Mouse (Mus musculus): ENCODE results near the gene Gtf2h5. TPM values are rescaled to one million over a fixed set of nuclear protein-coding genes. Genes with fewer than 3 reads are reported as not detected.

The Gtf2h5 gene
- polyA plus RNA-seq (2015; fragmentation: Nextera tagmentation; extraction: Ambion mirVana), result 201 and 227 TPM in 2 replicates

DNA sequence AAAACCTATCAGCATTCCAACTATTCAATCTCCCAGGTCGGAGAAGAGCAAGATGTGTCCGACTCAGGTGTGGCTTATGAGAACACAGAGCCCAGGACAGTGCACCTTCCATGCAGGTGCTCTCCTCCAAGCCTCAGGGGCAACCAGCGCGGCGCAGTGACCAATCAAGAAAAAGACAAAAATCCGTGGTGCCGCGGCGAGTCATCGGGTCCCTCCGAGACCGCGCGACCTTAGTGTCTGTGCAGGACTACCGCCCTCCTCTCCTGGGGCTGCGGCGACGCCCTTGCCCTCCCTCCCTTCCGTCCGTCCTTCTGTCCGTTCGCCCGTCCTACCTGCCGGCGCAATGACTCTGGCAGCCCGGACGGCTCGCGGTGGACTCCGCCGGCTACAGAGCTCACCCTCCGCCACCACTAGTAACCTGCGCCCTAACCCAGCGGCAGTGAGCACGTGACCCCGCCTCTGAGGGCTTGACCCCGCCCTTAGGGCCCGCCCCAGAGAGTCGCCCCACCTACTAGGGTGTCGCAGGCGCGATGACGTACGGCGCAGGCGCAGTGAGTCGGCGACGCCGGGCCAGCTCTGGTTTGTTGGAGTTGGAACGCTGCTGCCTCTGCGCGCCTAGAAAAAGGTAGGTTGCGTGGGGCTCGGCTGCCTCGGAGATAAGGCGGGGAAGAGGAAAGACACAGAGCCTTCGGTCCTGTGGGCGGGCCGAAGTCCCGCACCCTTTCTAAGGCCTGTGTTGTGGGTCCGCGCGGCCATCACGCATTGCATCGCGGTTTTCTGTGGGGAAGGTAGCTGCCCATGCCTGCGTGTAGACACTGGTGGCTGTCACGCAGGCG lies at the start of gene Gtf2h5, which contains the start of gene Serac1:
Gtf2h5 (plus strand) TSS at position 500 of the 836 bp plus-strand sequence.
Serac1 (minus strand) TSS at position 455 of the 836 bp plus-strand sequence.
- Histone ChIP-seq H3K9ac (ENCODE audit: low read depth, low read length) (peak within 1 kb of the TSS; percentile 95), H3K4me3 (ENCODE audit: low read length) (peak within 1 kb of the TSS; percentile 98), H3K27ac (ENCODE audit: low read depth, low read length) (peak within 1 kb of the TSS; percentile 90), H3K4me1 (ENCODE audit: control insufficient read depth, insufficient read depth, low read depth, low read length) (peaks cover 22% of the 10 kb centered on the region), H3K27me3 (replicated peaks; ENCODE audit: control insufficient read depth, insufficient read depth, low read length) (no peaks in the 10 kb centered on the region), H3K36me3 (ENCODE audit: control insufficient read depth, insufficient read depth, low read length) (no peaks in the 10 kb centered on the region), H3K4me2 (ENCODE audit: low read length) (peak within 1 kb of the TSS; percentile 69), H3K9me3 (ENCODE audit: control insufficient read depth, low read length) (no peaks in the 10 kb centered on the region)
- WGBS, result under 1% methylated on average over 64 of the region's 70 CpGs
- peak; percentile 95 for ATAC-seq

DNA sequence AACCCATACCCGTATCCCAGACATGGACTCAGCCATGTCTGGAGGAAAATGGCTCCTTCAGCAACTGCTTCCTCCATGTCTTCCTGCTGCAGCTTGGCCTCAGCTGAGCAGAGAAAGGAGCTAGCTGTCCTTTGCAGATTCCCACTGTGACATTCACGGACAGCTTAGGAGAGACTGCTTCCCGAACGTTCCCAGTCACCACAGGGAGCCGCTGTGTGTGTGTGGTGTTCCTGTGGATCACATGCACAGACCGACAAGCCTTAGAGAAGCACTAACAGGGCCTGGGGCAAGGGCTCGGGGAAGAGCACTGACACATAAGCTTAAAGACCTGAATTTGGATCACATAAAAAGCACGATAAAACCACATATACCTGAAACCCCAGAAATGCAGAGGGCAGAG lies 43.9 kb upstream of the Gtf2h5 start:
- H3K4me2 ChIP-seq (ENCODE audit: low read length), result no peak overlapping the region
- no peaks in the 10 kb centered on the region for H3K36me3 ChIP-seq (ENCODE audit: control insufficient read depth, insufficient read depth, low read length)
- H3K9ac ChIP-seq (ENCODE audit: low read depth, low read length), result no peak overlapping the region
- WGBS, result 34% methylated on average over 8 of the region's 8 CpGs
- H3K4me1 ChIP-seq (ENCODE audit: control insufficient read depth, insufficient read depth, low read depth, low read length), result no peaks in the 10 kb centered on the region
- no peak overlapping the region for H3K4me3 ChIP-seq (ENCODE audit: low read length)
- no peak overlapping the region for H3K27ac ChIP-seq (ENCODE audit: low read depth, low read length)
- H3K27me3 ChIP-seq (replicated peaks; ENCODE audit: control insufficient read depth, insufficient read depth, low read length), result no peaks in the 10 kb centered on the region
- no peaks in the 10 kb centered on the region for H3K9me3 ChIP-seq (ENCODE audit: control insufficient read depth, low read length)
- no peak for ATAC-seq

DNA sequence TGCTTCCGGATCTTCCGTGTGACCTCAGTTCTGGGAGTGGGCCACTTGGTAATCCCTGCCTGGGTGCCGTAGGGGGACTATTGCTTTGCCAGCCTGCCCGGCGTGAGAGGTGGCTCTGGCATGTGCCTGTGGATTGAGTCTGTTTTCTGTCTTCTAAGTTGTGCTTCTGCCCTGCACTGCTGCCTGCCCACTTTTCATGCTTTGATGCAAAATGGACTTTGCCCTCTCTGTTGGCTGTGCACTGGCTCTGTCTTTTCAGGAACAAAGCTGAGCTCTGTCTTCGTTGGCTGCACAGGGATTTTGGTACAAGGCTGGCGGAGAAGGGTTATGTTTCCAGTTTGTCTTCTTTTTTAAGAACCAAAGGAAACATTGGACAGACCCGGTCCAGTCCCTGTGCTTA lies 43.1 kb upstream of the Gtf2h5 start:
- Histone ChIP-seq H3K27me3 (replicated peaks; ENCODE audit: control insufficient read depth, insufficient read depth, low read length) (no peaks in the 10 kb centered on the region), H3K4me2 (ENCODE audit: low read length) (no peak overlapping the region), H3K27ac (ENCODE audit: low read depth, low read length) (no peak overlapping the region), H3K9ac (ENCODE audit: low read depth, low read length) (no peak overlapping the region), H3K9me3 (ENCODE audit: control insufficient read depth, low read length) (no peaks in the 10 kb centered on the region), H3K4me1 (ENCODE audit: control insufficient read depth, insufficient read depth, low read depth, low read length) (no peaks in the 10 kb centered on the region), H3K36me3 (ENCODE audit: control insufficient read depth, insufficient read depth, low read length) (no peaks in the 10 kb centered on the region), H3K4me3 (ENCODE audit: low read length) (no peak overlapping the region)
- WGBS, result 86% methylated on average over 8 of the region's 8 CpGs
- ATAC-seq, result no peak

DNA sequence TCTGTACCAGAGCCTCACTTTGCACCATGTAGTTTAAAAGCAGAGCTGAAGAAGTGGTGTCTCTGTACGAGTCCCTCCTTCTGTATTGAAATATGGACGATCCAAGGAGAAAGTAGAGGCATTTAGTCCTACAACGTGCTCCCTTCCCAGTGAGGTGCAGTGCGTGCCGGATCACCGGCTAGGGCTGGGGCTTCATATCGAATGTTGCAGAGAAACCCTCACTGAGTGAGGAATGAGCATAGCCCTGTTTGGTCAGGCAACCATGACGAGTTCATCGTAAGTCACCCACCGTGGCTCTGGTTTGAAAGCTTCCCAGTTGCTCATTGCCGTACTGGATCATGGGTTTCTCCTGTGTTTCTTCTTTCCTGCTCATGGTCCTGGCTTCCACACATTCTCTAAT lies 42.7 kb upstream of the Gtf2h5 start:
- no peak for ATAC-seq
- no peaks in the 10 kb centered on the region for H3K27me3 ChIP-seq (replicated peaks; ENCODE audit: control insufficient read depth, insufficient read depth, low read length)
- no peaks in the 10 kb centered on the region for H3K4me1 ChIP-seq (ENCODE audit: control insufficient read depth, insufficient read depth, low read depth, low read length)
- no peak overlapping the region for H3K4me3 ChIP-seq (ENCODE audit: low read length)
- H3K4me2 ChIP-seq (ENCODE audit: low read length), result no peak overlapping the region
- no peaks in the 10 kb centered on the region for H3K9me3 ChIP-seq (ENCODE audit: control insufficient read depth, low read length)
- H3K27ac ChIP-seq (ENCODE audit: low read depth, low read length), result no peak overlapping the region
- WGBS, result 87% methylated on average over 11 of the region's 11 CpGs
- no peak overlapping the region for H3K9ac ChIP-seq (ENCODE audit: low read depth, low read length)
- no peaks in the 10 kb centered on the region for H3K36me3 ChIP-seq (ENCODE audit: control insufficient read depth, insufficient read depth, low read length)

DNA sequence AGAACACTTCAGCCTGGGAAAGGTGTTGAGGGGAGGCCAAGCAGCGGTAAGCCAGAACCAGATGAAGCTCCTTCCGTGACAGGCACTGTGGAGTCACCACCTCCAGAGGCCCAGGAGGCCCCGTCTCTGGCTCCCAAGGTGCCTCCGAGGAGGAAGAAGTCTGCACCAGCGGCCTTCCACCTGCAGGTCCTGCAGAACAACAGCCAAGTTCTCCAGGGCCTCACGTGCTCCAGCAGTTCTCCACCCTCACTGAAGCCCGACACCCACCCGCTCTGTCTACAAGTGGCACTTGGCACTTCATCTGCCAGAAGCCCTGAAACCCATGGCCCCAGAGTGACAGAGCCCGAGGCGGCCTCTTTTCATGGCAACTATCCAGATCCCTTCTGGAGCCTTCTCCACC lies 42.1 kb upstream of the Gtf2h5 start:
- H3K27me3 ChIP-seq (replicated peaks; ENCODE audit: control insufficient read depth, insufficient read depth, low read length), result no peaks in the 10 kb centered on the region
- 89% methylated on average over 10 of the region's 10 CpGs for WGBS
- no peak overlapping the region for H3K9ac ChIP-seq (ENCODE audit: low read depth, low read length)
- peaks cover 6% of the 10 kb centered on the region for H3K36me3 ChIP-seq (ENCODE audit: control insufficient read depth, insufficient read depth, low read length)
- no peak for ATAC-seq
- H3K9me3 ChIP-seq (ENCODE audit: control insufficient read depth, low read length), result no peaks in the 10 kb centered on the region
- H3K4me3 ChIP-seq (ENCODE audit: low read length), result no peak overlapping the region
- H3K27ac ChIP-seq (ENCODE audit: low read depth, low read length), result no peak overlapping the region
- H3K4me2 ChIP-seq (ENCODE audit: low read length), result no peak overlapping the region
- H3K4me1 ChIP-seq (ENCODE audit: control insufficient read depth, insufficient read depth, low read depth, low read length), result no peaks in the 10 kb centered on the region

DNA sequence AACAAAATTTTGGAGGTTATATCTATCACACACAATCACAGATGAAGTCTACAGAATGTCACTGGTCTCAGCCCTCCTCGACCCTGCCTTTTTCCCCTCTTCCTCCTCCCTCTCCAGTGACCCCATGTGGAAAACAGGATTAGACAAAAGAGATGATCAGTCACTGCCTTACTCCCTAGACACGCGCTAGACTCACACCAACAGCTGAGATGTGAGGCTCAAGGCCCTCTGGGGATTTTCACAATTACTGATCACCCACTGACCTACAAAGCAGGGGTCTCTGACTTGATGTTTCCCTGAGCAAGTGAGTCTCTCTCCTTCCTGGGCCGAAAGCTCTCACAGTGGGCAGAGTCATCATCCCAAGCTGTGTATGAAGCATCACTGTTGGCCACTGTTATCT lies 26.8 kb upstream of the Gtf2h5 start:
- Histone ChIP-seq H3K4me3 (ENCODE audit: low read length) (no peak overlapping the region), H3K27me3 (replicated peaks; ENCODE audit: control insufficient read depth, insufficient read depth, low read length) (no peaks in the 10 kb centered on the region), H3K4me2 (ENCODE audit: low read length) (no peak overlapping the region), H3K9ac (ENCODE audit: low read depth, low read length) (no peak overlapping the region), H3K27ac (ENCODE audit: low read depth, low read length) (no peak overlapping the region), H3K36me3 (ENCODE audit: control insufficient read depth, insufficient read depth, low read length) (peaks cover 9% of the 10 kb centered on the region; the same call in 1 of the 2 replicates), H3K9me3 (ENCODE audit: control insufficient read depth, low read length) (no peaks in the 10 kb centered on the region), H3K4me1 (ENCODE audit: control insufficient read depth, insufficient read depth, low read depth, low read length) (no peaks in the 10 kb centered on the region)
- WGBS, result 53% methylated on average over 4 of the region's 4 CpGs
- no peak for ATAC-seq

DNA sequence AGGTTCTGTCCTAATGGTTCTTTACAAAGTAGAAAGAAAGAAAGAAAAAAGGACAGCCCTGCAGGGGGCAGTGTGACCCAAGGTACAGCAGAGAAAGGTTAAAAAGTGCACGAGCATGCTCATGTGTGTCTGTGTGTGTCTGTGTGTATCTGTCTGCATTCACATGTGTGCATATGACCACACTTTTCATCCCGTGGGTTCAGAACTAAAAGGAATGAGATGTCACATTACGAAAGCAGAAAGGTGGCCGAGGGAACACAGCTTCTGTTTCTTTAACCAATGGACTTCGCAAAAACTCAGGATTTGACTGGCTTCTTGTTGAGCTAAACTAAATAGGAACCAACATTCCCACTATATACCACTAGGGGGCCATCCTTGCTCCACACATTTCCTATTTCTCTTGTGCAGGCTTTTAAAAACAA lies 24.6 kb upstream of the Gtf2h5 start:
- H3K27ac ChIP-seq (ENCODE audit: low read depth, low read length), result no peak overlapping the region
- no peak overlapping the region for H3K4me2 ChIP-seq (ENCODE audit: low read length)
- H3K9me3 ChIP-seq (ENCODE audit: control insufficient read depth, low read length), result no peaks in the 10 kb centered on the region
- H3K27me3 ChIP-seq (replicated peaks; ENCODE audit: control insufficient read depth, insufficient read depth, low read length), result no peaks in the 10 kb centered on the region
- ATAC-seq, result no peak
- 22% methylated on average over 5 of the region's 5 CpGs for WGBS
- H3K4me3 ChIP-seq (ENCODE audit: low read length), result no peak overlapping the region
- H3K9ac ChIP-seq (ENCODE audit: low read depth, low read length), result no peak overlapping the region
- H3K4me1 ChIP-seq (ENCODE audit: control insufficient read depth, insufficient read depth, low read depth, low read length), result no peaks in the 10 kb centered on the region
- H3K36me3 ChIP-seq (ENCODE audit: control insufficient read depth, insufficient read depth, low read length), result peaks cover 5% of the 10 kb centered on the region; the same call in 1 of the 2 replicates

DNA sequence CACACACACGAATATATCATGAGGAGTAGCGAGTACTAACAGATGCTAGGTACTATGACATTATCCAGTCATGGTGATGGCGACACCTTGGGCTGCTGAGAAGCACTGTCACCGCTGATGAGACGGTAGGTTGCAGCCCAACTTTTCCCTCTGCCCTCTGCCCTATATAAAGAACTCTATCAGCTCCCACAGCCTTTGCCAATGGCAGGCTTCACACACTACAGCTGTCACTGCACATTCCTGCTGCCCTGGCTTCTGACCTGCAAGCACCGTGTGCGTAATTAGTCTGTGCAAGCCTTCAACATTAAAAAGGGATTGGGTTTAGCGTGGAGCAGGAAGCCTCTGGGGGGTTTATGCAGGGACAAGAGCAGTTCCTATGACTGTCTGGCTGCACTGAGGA lies 16.8 kb upstream of the Gtf2h5 start:
- WGBS, result 89% methylated on average over 8 of the region's 8 CpGs
- no peaks in the 10 kb centered on the region for H3K27me3 ChIP-seq (replicated peaks; ENCODE audit: control insufficient read depth, insufficient read depth, low read length)
- no peak overlapping the region for H3K4me3 ChIP-seq (ENCODE audit: low read length)
- no peaks in the 10 kb centered on the region for H3K9me3 ChIP-seq (ENCODE audit: control insufficient read depth, low read length)
- H3K4me2 ChIP-seq (ENCODE audit: low read length), result no peak overlapping the region
- no peak overlapping the region for H3K9ac ChIP-seq (ENCODE audit: low read depth, low read length)
- ATAC-seq, result no peak
- no peaks in the 10 kb centered on the region for H3K4me1 ChIP-seq (ENCODE audit: control insufficient read depth, insufficient read depth, low read depth, low read length)
- H3K27ac ChIP-seq (ENCODE audit: low read depth, low read length), result no peak overlapping the region
- H3K36me3 ChIP-seq (ENCODE audit: control insufficient read depth, insufficient read depth, low read length), result peaks cover 26% of the 10 kb centered on the region

DNA sequence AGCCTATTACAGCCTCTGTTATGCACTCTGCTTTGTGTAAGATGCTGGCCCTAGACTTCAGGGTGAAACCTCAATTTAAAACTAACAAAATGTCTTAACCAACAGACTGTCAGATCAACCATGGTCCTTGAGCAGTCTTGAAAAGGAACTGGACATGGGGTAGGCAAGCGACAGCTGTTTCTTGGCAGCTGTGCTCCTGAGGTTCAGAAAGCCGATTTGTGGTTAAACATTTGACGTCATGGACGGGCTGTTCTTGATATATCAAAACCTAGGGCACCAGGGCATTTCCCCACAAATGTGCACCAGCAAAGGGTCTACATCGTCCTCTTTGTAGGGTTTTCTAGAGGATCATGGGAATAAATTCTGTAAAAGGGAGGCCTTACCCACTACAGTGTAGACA lies 16.1 kb upstream of the Gtf2h5 start:
- Histone ChIP-seq H3K9ac (ENCODE audit: low read depth, low read length) (no peak overlapping the region), H3K9me3 (ENCODE audit: control insufficient read depth, low read length) (no peaks in the 10 kb centered on the region), H3K27me3 (replicated peaks; ENCODE audit: control insufficient read depth, insufficient read depth, low read length) (no peaks in the 10 kb centered on the region), H3K27ac (ENCODE audit: low read depth, low read length) (no peak overlapping the region), H3K4me3 (ENCODE audit: low read length) (no peak overlapping the region), H3K36me3 (ENCODE audit: control insufficient read depth, insufficient read depth, low read length) (peaks cover 25% of the 10 kb centered on the region), H3K4me2 (ENCODE audit: low read length) (no peak overlapping the region), H3K4me1 (ENCODE audit: control insufficient read depth, insufficient read depth, low read depth, low read length) (no peaks in the 10 kb centered on the region)
- no peak for ATAC-seq
- WGBS, result 89% methylated on average over 5 of the region's 5 CpGs

All from hindbrain, embryonic 16.5 days (tissue).